Mouse (Mus musculus) layer of hippocampus, adult 6 months (tissue): Measurements from ENCODE around the gene Gm11733. TPM values are rescaled to one million over a fixed set of nuclear protein-coding genes. Genes with fewer than 3 reads are reported as not detected.

Experiments
- long read RNA-seq, 2 experiments: library from polyadenylated mRNA; unstranded; transcript quantifications; one replicate each; pipeline ENCODE4 v2.0.0; 2019 to 2020
- polyA plus RNA-seq: library from polyadenylated mRNA; unstranded; fragments of <200 nt; fragmentation: Nextera tagmentation; gene quantifications from 2 replicates; pipeline ENCODE4 v1.2.3, GENCODE M21; 2021

Gene Gm11733
- polyA plus RNA-seq, result 0.15 and 0.19 TPM in 2 replicates
- long read RNA-seq, experiment 1, partial matches to known transcripts, result 0 of 3 reads
- long read RNA-seq, experiment 1, other reads (novel, unspliced or antisense), result 3 of 3 reads
- long read RNA-seq, experiment 2, partial matches to known transcripts, result 0 of 1 reads
- long read RNA-seq, experiment 2, other reads (novel, unspliced or antisense), result 1 of 1 reads

DNA sequence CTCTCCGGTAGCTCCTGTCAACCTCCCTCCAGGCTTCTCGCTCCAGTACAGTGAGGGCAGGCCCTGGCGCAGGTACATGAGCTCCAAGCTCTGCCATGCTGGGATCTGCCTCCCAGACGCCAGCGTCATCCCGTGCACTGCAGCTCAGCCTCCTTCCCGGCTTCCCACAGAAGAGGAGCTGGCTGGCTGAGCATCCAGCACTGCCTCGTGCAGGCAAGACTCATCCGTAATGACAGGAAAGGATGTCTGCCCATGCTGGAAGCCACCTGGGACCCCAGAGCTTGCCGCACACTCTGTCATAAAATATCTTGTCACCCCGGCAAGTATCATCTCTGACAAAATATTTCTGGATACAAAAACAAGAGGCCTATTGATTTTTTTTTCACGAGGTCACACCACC is at the start of gene Gm11733:
TSS of gene Gm11733 (plus strand) at position 171 of the 400 bp plus-strand sequence.

Other genes starting within 250 kb of the Gm11733 start
- gene Tnrc6c, start 169.9 kb downstream of the Gm11733 start, polyA plus RNA-seq, result 3.2 and 5.1 TPM in 2 replicates